In genomic region chr6:48894203-48894602, GRCm38 (mm10) we compare ENCODE assay signal across 26 mouse cellular contexts. TPM values are rescaled to one million over a fixed set of nuclear protein-coding genes. Genes with fewer than 3 reads are reported as not detected.
DNase-seq lines count a peak whose midpoint lies in the region; ATAC-seq and TF ChIP-seq lines count a peak whose summit lies in the region.
"Had no signal": no experiment of that assay in that cellular context is flagged by ENCODE, and none has a peak within 500 bp of the region (broad histone marks: within the 10 kb centered on the region; RNA-seq: fewer than 3 reads in every experiment).

No protein-coding gene starts in this region.

- peak overlapping the region; percentile 2; the same call in 1 of the 2 replicates for H3K27ac ChIP-seq in kidney, embryonic 14.5 days (ENCODE audit: low read depth, low read length)
- peak overlapping the region; percentile 64 for H3K27ac ChIP-seq in MEL (ENCODE audit: control insufficient read depth, low read depth, low read length)
- peak overlapping the region; percentile 72 for H3K27ac ChIP-seq in intestine, embryonic 16.5 days (ENCODE audit: low read length)
- no peak overlapping the region for H3K27ac ChIP-seq in left cerebral cortex, adult 2 months
- H3K27ac ChIP-seq in forebrain, embryonic 10.5 days, result no peak overlapping the region
- H3K27ac ChIP-seq: forebrain, embryonic 13.5 days; hindbrain, embryonic 14.5 days; liver, embryonic 13.5 days; macrophage; midbrain, embryonic 13.5 days; neural tube, embryonic 12.5 days had no signal

- DNase-seq in kidney, adult 11 months, result no peak
- DNase-seq in 416B (ENCODE audit: low read depth) (peak; percentile 54), MEL (ENCODE audit: low read depth, low spot score) (peak; percentile 81)
- DNase-seq in left cerebral cortex, adult 2 months (ENCODE audit: extremely low spot score in 1 of 2, low spot score in 2 of 2), result no peak
- DNase-seq in cerebellum, adult 9-11 months, result no peak
- no peak for DNase-seq in forebrain, embryonic 10.5 days (ENCODE audit: extremely low spot score, low spot score)
- DNase-seq: adrenal gland, postnatal 10 days; cerebellum, postnatal 36 days; heart, postnatal 10 days; liver, embryonic 13.5 days; right cerebral cortex, adult 18-20 months had no signal

- no peak for TF ChIP-seq POLR2A in MEL (IDR thresholded peaks at IDR 0.05; ENCODE audit: control insufficient read depth in 1 of 2, insufficient read depth in 1 of 2, low read depth in 1 of 2, low read length in 2 of 2, poor library complexity in 1 of 2)

- H3K79me2 ChIP-seq in MEL (ENCODE audit: control insufficient read depth, insufficient read depth, low read length, poor library complexity), result no peaks in the 10 kb centered on the region

- H3K27me3 ChIP-seq in kidney, embryonic 14.5 days (ENCODE audit: control insufficient read depth, insufficient read depth, low read length), result no peaks in the 10 kb centered on the region
- H3K27me3 ChIP-seq in MEL (ENCODE audit: control insufficient read depth in 1 of 2, insufficient read depth in 2 of 2, low read length in 2 of 2), result no peaks in the 10 kb centered on the region
- H3K27me3 ChIP-seq in intestine, embryonic 16.5 days (replicated peaks; ENCODE audit: control insufficient read depth, insufficient read depth, low read length), result no peaks in the 10 kb centered on the region
- no peaks in the 10 kb centered on the region for H3K27me3 ChIP-seq in forebrain, embryonic 10.5 days (ENCODE audit: poor library complexity, severe bottlenecking)
- H3K27me3 ChIP-seq: forebrain, embryonic 13.5 days; liver, embryonic 13.5 days; midbrain, embryonic 13.5 days; neural tube, embryonic 12.5 days had no signal

- no peak for TF ChIP-seq CTCF in MEL (IDR thresholded peaks at IDR 0.05 in 2 of 3, conservative IDR thresholded peaks at IDR 0.05 in 1 of 3; ENCODE audit: control insufficient read depth in 1 of 3, insufficient read depth in 1 of 3, low read depth in 2 of 3, low read length in 3 of 3, poor library complexity in 1 of 3, severe bottlenecking in 1 of 3)
- TF ChIP-seq CTCF in left cerebral cortex, adult 2 months (IDR thresholded peaks at IDR 0.05), result no peak

- no peak for TF ChIP-seq RAD21 in MEL (IDR thresholded peaks at IDR 0.05; ENCODE audit: low read depth, low read length)

- ATAC-seq in kidney, embryonic 14.5 days (ENCODE audit: low FRiP score, low TSS enrichment), result no peak
- ATAC-seq in intestine, embryonic 16.5 days, result no peak
- ATAC-seq: activated CD4-positive, CD25-positive, alpha-beta regulatory T cell, adult 4 months; forebrain, embryonic 13.5 days; midbrain, embryonic 13.5 days had no signal

- peaks cover 5% of the 10 kb centered on the region; the same call in 1 of the 2 replicates for H3K4me1 ChIP-seq in kidney, embryonic 14.5 days (ENCODE audit: control insufficient read depth, insufficient read depth, low read length)
- H3K4me1 ChIP-seq in MEL (ENCODE audit: control insufficient read depth in 1 of 2, insufficient read depth in 2 of 2, low read length in 2 of 2), result peaks cover 0 to 15% of the 10 kb centered on the region in 2 experiments; a peak in 3 of 4 replicates
- 0 out of 2 replicates have a peak, but pooled peaks cover 2% of the 10 kb centered on the region for H3K4me1 ChIP-seq in intestine, embryonic 16.5 days (ENCODE audit: control insufficient read depth, insufficient read depth, low read length)
- no peaks in the 10 kb centered on the region for H3K4me1 ChIP-seq in forebrain, embryonic 10.5 days
- H3K4me1 ChIP-seq: forebrain, embryonic 13.5 days; midbrain, embryonic 13.5 days; neural tube, embryonic 12.5 days had no signal

- no peak overlapping the region for H3K9ac ChIP-seq in kidney, embryonic 14.5 days (ENCODE audit: low read depth, low read length)
- H3K9ac ChIP-seq in MEL (ENCODE audit: control insufficient read depth, low read depth, low read length, poor library complexity, severe bottlenecking), result no peak overlapping the region
- no peak overlapping the region for H3K9ac ChIP-seq in intestine, embryonic 16.5 days (ENCODE audit: low read depth, low read length)
- H3K9ac ChIP-seq: forebrain, embryonic 13.5 days; hindbrain, embryonic 14.5 days; liver, embryonic 13.5 days; midbrain, embryonic 13.5 days; neural tube, embryonic 12.5 days had no signal

- no peaks in the 10 kb centered on the region for H3K36me3 ChIP-seq in kidney, embryonic 14.5 days (ENCODE audit: control insufficient read depth, insufficient read depth, low read length)
- H3K36me3 ChIP-seq in MEL (ENCODE audit: control insufficient read depth in 1 of 2, insufficient read depth in 2 of 2, low read length in 2 of 2), result peaks cover 0 to 9% of the 10 kb centered on the region in 2 experiments; a peak in 2 of 4 replicates
- H3K36me3 ChIP-seq in intestine, embryonic 16.5 days (ENCODE audit: control insufficient read depth, insufficient read depth, low read length), result no peaks in the 10 kb centered on the region
- H3K36me3 ChIP-seq in forebrain, embryonic 10.5 days (replicated peaks), result no peaks in the 10 kb centered on the region
- H3K36me3 ChIP-seq: liver, embryonic 13.5 days; midbrain, embryonic 13.5 days; neural tube, embryonic 12.5 days had no signal

- no peak overlapping the region for H3K4me2 ChIP-seq in kidney, embryonic 14.5 days (replicated peaks; ENCODE audit: low read depth, low read length)
- no peak overlapping the region for H3K4me2 ChIP-seq in intestine, embryonic 16.5 days (ENCODE audit: low read depth, low read length)
- H3K4me2 ChIP-seq: forebrain, embryonic 13.5 days; heart, embryonic 11.5 days; hindbrain, embryonic 14.5 days; liver, embryonic 13.5 days; midbrain, embryonic 13.5 days; neural tube, embryonic 12.5 days had no signal

- TF ChIP-seq EP300 in MEL (IDR thresholded peaks at IDR 0.05; ENCODE audit: low read depth in 1 of 2, low read length in 2 of 2), result peak; percentile 71 to 76

- intact Hi-C loops in left cerebral cortex, adult 2 months (cut with DNase I), result no loop called here

- H3K9me3 ChIP-seq in kidney, embryonic 14.5 days (ENCODE audit: control insufficient read depth, low read length), result no peaks in the 10 kb centered on the region
- no peaks in the 10 kb centered on the region for H3K9me3 ChIP-seq in MEL (replicated peaks; ENCODE audit: insufficient read depth, low read length)
- no peaks in the 10 kb centered on the region; the same call in 1 of the 2 replicates for H3K9me3 ChIP-seq in intestine, embryonic 16.5 days (ENCODE audit: control insufficient read depth, low read length)
- H3K9me3 ChIP-seq in forebrain, embryonic 10.5 days, result peaks cover 11% of the 10 kb centered on the region
- H3K9me3 ChIP-seq: liver, embryonic 13.5 days had no signal

- no peak overlapping the region for H3K4me3 ChIP-seq in kidney, embryonic 14.5 days (ENCODE audit: low read length)
- no peak overlapping the region for H3K4me3 ChIP-seq in MEL (ENCODE audit: control insufficient read depth in 1 of 2, insufficient read depth in 1 of 2, low read depth in 2 of 2, low read length in 2 of 2)
- no peak overlapping the region for H3K4me3 ChIP-seq in intestine, embryonic 16.5 days (ENCODE audit: low read length)
- H3K4me3 ChIP-seq in left cerebral cortex, adult 2 months, result no peak overlapping the region
- no peak overlapping the region for H3K4me3 ChIP-seq in forebrain, embryonic 10.5 days
- H3K4me3 ChIP-seq: forebrain, embryonic 13.5 days; liver, embryonic 13.5 days; midbrain, embryonic 13.5 days; neural tube, embryonic 12.5 days had no signal

- WGBS in kidney, embryonic 14.5 days, result 66% methylated on average over 4 of the region's 4 CpGs
- WGBS in intestine, embryonic 16.5 days, result 67% methylated on average over 4 of the region's 4 CpGs
- 84% methylated on average over 4 of the region's 4 CpGs for WGBS in forebrain, embryonic 10.5 days

TF ChIP-seq in MEL, 35 proteins besides CTCF, POLR2A, EP300 and RAD21:
- TF ChIP-seq E2F4 (IDR thresholded peaks at IDR 0.05; ENCODE audit: borderline replicate concordance, low read depth, low read length) (no peak), RCOR1 (IDR thresholded peaks at IDR 0.05; ENCODE audit: low read depth, low read length) (peak; percentile 50; the same call in 1 of the 2 replicates), GATA1 (IDR thresholded peaks at IDR 0.05; ENCODE audit: low read depth, low read length) (peak; percentile 87)

RNA-seq across cellular contexts. Expression of gene Aoc1, which starts 21.5 kb away (rescaled TPM):
- polyA plus RNA-seq in kidney, embryonic 14.5 days (2014; fragmentation: Nextera tagmentation; extraction: Ambion mirVana), result 0.99 and 1.4 TPM in 2 replicates
- not detected in 2 replicates for total RNA-seq in MEL (2012; rRNA removed)
- not detected for polyA plus RNA-seq in MEL (2012; ENCODE audit: insufficient read depth in 1 of 2, insufficient read length in 2 of 2, low read depth in 1 of 2, low replicate concordance in 2 of 2, missing spikeins in 1 of 2)
- polyA plus RNA-seq in intestine, embryonic 16.5 days (2015; fragmentation: Nextera tagmentation; extraction: Ambion mirVana), result 51.9 and 71.5 TPM in 2 replicates
- not detected for total RNA-seq in left cerebral cortex, adult 2 months (2021)
- 0.05 TPM in 1 of 2 replicates, not detected in the other for polyA plus RNA-seq in forebrain, embryonic 10.5 days (2016; fragmentation: Nextera tagmentation; extraction: Ambion mirVana)
- total RNA-seq: adrenal gland, postnatal 10 days; gastrocnemius, adult 8-10 months; heart, postnatal 10 days; layer of hippocampus, adult 8-10 months; left cerebral cortex, postnatal 36 days had no signal
- polyA plus RNA-seq: activated CD4-positive, CD25-positive, alpha-beta regulatory T cell, adult 4 months; forebrain, embryonic 13.5 days; heart, embryonic 11.5 days; hindbrain, embryonic 14.5 days; liver, embryonic 13.5 days; lung, embryonic 16.5 days; macrophage; midbrain, embryonic 13.5 days had no signal

RNA-seq across cellular contexts. Expression of gene 1600015I10Rik, which starts 35.5 kb away (rescaled TPM):
- not detected in 2 replicates for polyA plus RNA-seq in kidney, embryonic 14.5 days (2014; fragmentation: Nextera tagmentation; extraction: Ambion mirVana)
- not detected in 2 replicates for total RNA-seq in MEL (2012; rRNA removed)
- polyA plus RNA-seq in MEL (2012; ENCODE audit: insufficient read depth in 1 of 2, insufficient read length in 2 of 2, low read depth in 1 of 2, low replicate concordance in 2 of 2, missing spikeins in 1 of 2), result not detected
- polyA plus RNA-seq in intestine, embryonic 16.5 days (2015; fragmentation: Nextera tagmentation; extraction: Ambion mirVana), result not detected in 2 replicates
- not detected for total RNA-seq in left cerebral cortex, adult 2 months (2021)
- polyA plus RNA-seq in forebrain, embryonic 10.5 days (2016; fragmentation: Nextera tagmentation; extraction: Ambion mirVana), result not detected in 2 replicates
- total RNA-seq: gastrocnemius, adult 8-10 months; heart, postnatal 10 days; layer of hippocampus, adult 8-10 months; left cerebral cortex, postnatal 36 days had no signal
- polyA plus RNA-seq: activated CD4-positive, CD25-positive, alpha-beta regulatory T cell, adult 4 months; forebrain, embryonic 13.5 days; hindbrain, embryonic 14.5 days; intestine, embryonic 14.5 days; liver, embryonic 13.5 days; lung, embryonic 16.5 days; macrophage; midbrain, embryonic 13.5 days; neural tube, embryonic 12.5 days; testis, adult 2 months had no signal

RNA-seq across cellular contexts. Expression of gene Tmem176b, which starts 52.9 kb away (rescaled TPM):
- polyA plus RNA-seq in kidney, embryonic 14.5 days (2014; fragmentation: Nextera tagmentation; extraction: Ambion mirVana), result 308 and 313 TPM in 2 replicates
- 22.2 and 23.0 TPM in 2 replicates for total RNA-seq in MEL (2012; rRNA removed)
- polyA plus RNA-seq in MEL (2012; ENCODE audit: insufficient read depth in 1 of 2, insufficient read length in 2 of 2, low read depth in 1 of 2, low replicate concordance in 2 of 2, missing spikeins in 1 of 2), result 10 to 100 TPM in 1 of 2 experiments, not detected in 1; 77.0 TPM
- polyA plus RNA-seq in intestine, embryonic 16.5 days (2015; fragmentation: Nextera tagmentation; extraction: Ambion mirVana), result 403 and 414 TPM in 2 replicates
- total RNA-seq in left cerebral cortex, adult 2 months (2021), result 10 to 100 TPM; 50.5 to 51.6 TPM
- 19.8 and 25.4 TPM in 2 replicates for polyA plus RNA-seq in forebrain, embryonic 10.5 days (2016; fragmentation: Nextera tagmentation; extraction: Ambion mirVana)

RNA-seq across cellular contexts. Expression of gene Tmem176a, which starts 53.5 kb away (rescaled TPM):
- polyA plus RNA-seq in kidney, embryonic 14.5 days (2014; fragmentation: Nextera tagmentation; extraction: Ambion mirVana), result 123 and 135 TPM in 2 replicates
- 3.9 TPM in 2 replicates for total RNA-seq in MEL (2012; rRNA removed)
- 10 to 100 TPM in 1 of 2 experiments, not detected in 1; 18.5 TPM for polyA plus RNA-seq in MEL (2012; ENCODE audit: insufficient read depth in 1 of 2, insufficient read length in 2 of 2, low read depth in 1 of 2, low replicate concordance in 2 of 2, missing spikeins in 1 of 2)
- polyA plus RNA-seq in intestine, embryonic 16.5 days (2015; fragmentation: Nextera tagmentation; extraction: Ambion mirVana), result 183 TPM in 2 replicates
- total RNA-seq in left cerebral cortex, adult 2 months (2021), result 10 to 100 TPM; 27.9 to 34.0 TPM
- 7.4 and 10.3 TPM in 2 replicates for polyA plus RNA-seq in forebrain, embryonic 10.5 days (2016; fragmentation: Nextera tagmentation; extraction: Ambion mirVana)

Comparison
In these comparisons a context has a peak if more than half of its experiments do, and no peak if none do; other contexts are left out.
1. H3K27ac ChIP-seq: peak in kidney, embryonic 14.5 days (single experiment), MEL (single experiment) and intestine, embryonic 16.5 days (single experiment); none in left cerebral cortex, adult 2 months (single experiment) and forebrain, embryonic 10.5 days (single experiment).
2. DNase-seq: peak in 416B (single experiment) and MEL (single experiment); none in kidney, adult 11 months (single experiment), left cerebral cortex, adult 2 months (0 of 2), cerebellum, adult 9-11 months (single experiment) and forebrain, embryonic 10.5 days (single experiment).
3. RNA of gene Aoc1, which starts 21.5 kb away (polyA plus RNA-seq): 51.9 to 71.5 TPM in intestine, embryonic 16.5 days; 0.99 to 1.4 TPM in kidney, embryonic 14.5 days, 0.05 TPM in forebrain, embryonic 10.5 days and not detected in MEL; every median in the first group is over 10 times any median in the second.